Mouse (Mus musculus) heart, postnatal 0 days (tissue): ENCODE data around the gene Pde3a. TPM values are rescaled to one million over a fixed set of nuclear protein-coding genes. Genes with fewer than 3 reads are reported as not detected.

Source experiments
- ATAC-seq: fragments of 200-750 bp; cut with Nextera tagmentation; 2 replicates; pipeline ENCODE4 v1.8.0; 2017; ENCODE audit warnings: low read depth, moderate number of reproducible peaks, moderate library complexity; ENCODE audit not compliant: insufficient read depth
- DNase-seq: peaks from one replicate; pipeline ENCODE4 v3.0.0-alpha.2; 2016; ENCODE audit warnings: low spot score
- H3K27ac ChIP-seq: fragments of 300-500 bp; sonication (generic); 2 replicates; pipeline ENCODE4 v1.5.1; 2014; ENCODE audit warnings: low read depth, mild to moderate bottlenecking
- H3K27me3 ChIP-seq: fragments of 300-500 bp; sonication (generic); 2 replicates; pipeline ENCODE4 v1.6.1; 2014; ENCODE audit warnings: low read length, mixed read lengths; ENCODE audit not compliant: control insufficient read depth, insufficient read depth
- H3K36me3 ChIP-seq: fragments of 300-500 bp; sonication (generic); replicated peaks from 2 replicates; pipeline ENCODE4 v1.6.1; 2014; ENCODE audit warnings: low read length, mixed read lengths; ENCODE audit not compliant: control insufficient read depth, insufficient read depth
- H3K4me1 ChIP-seq: fragments of 300-500 bp; sonication (generic); 2 replicates; pipeline ENCODE4 v1.6.1; 2014; ENCODE audit warnings: antibody characterized with exemption; ENCODE audit not compliant: control insufficient read depth, insufficient read depth
- H3K4me2 ChIP-seq: fragments of 300-500 bp; sonication (generic); 2 replicates; pipeline ENCODE4 v1.6.1; 2014; ENCODE audit warnings: low read depth, mild to moderate bottlenecking, low read length, moderate library complexity
- H3K4me3 ChIP-seq: fragments of 300-500 bp; sonication (generic); 2 replicates; pipeline ENCODE4 v1.5.1; 2014; ENCODE audit warnings: low read depth, low read length
- H3K9ac ChIP-seq: fragments of 300-500 bp; sonication (generic); replicated peaks from 2 replicates; pipeline ENCODE4 v1.6.1; 2014; ENCODE audit warnings: low read depth, low read length, mixed read lengths
- H3K9me3 ChIP-seq: fragments of 300-500 bp; sonication (generic); replicated peaks from 2 replicates; pipeline ENCODE4 v1.6.1; 2016; ENCODE audit warnings: low read length; ENCODE audit not compliant: control insufficient read depth
- CTCF ChIP-seq: IDR thresholded peaks from 2 replicates; pipeline ENCODE4 v1.5.1; 2016; ENCODE audit warnings: antibody characterized with exemption, control low read depth, low read depth
- EP300 ChIP-seq: IDR thresholded peaks from 2 replicates; pipeline ENCODE4 v1.6.1; 2016; ENCODE audit warnings: antibody characterized with exemption, low read depth
- WGBS: fragments of 180-500 bp; shearing (Covaris S2); extraction: QIAGEN DNeasy Blood & Tissue Kit; methylation state at CpG from one replicate; pipeline ENCODE4 v1.1.7; 2014; 5-methylcytosine and 5-hydroxymethylcytosine counted together
- polyA plus RNA-seq: library from polyadenylated mRNA; unstranded; fragments of >200 nt; fragmentation: Nextera tagmentation; extraction: Ambion mirVana; gene quantifications from 2 replicates; pipeline ENCODE4 v1.2.1, GENCODE M21; 2015
- total RNA-seq: library from RNA; depleted of rRNA; stranded (reverse); fragments of >200 nt; gene quantifications from 2 replicates; pipeline ENCODE4 v1.2.3, GENCODE M21; 2014; ENCODE audit warnings: low replicate concordance; rRNA removed

Gene Pde3a
- total RNA-seq = 33.4 and 42.0 TPM in 2 replicates
- polyA plus RNA-seq = 8.2 and 8.3 TPM in 2 replicates

GRCm38 (mm10) chr6:141248691-141249584 is at the start of gene Pde3a:
Pde3a (plus strand) TSS chr6:141249269.
- ATAC-seq (peak; percentile 15; the same call in 1 of the 2 replicates), DNase-seq (no peak)
- TF ChIP-seq EP300 = no peak
- no peak for TF ChIP-seq CTCF
- Histone ChIP-seq H3K9ac (peak within 1 kb of the TSS; percentile 74), H3K4me2 (peak within 1 kb of the TSS; percentile 85), H3K27me3 (no peaks in the 10 kb centered on the region), H3K27ac (peak within 1 kb of the TSS; percentile 82), H3K36me3 (0 out of 2 replicates have a peak, but pooled peaks cover 4% of the 10 kb centered on the region), H3K4me3 (peak within 1 kb of the TSS; percentile 71), H3K4me1 (0 out of 2 replicates have a peak, but pooled peaks cover 7% of the 10 kb centered on the region), H3K9me3 (no peaks in the 10 kb centered on the region)
- 1% methylated on average over 27 of the region's 28 CpGs for WGBS

DNA sequence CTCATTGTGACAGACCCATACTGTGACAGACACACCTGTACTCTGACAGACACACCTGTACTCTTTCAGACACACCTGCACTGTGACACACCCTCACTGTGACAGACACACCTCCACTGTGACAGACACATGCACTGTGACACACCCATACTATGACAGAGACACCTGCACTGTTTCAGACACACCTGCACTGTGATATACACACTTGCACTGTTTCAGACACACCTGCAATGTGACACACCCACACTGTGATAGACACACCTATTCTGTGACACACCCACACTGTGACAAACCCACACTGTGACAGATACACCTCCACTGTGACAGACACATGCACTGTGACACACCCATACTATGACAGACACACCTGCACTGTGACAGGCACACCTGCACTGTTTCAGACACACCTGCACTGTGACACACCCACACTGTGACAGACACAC is 48.9 kb upstream of the Pde3a start:
- H3K36me3 ChIP-seq = no peaks in the 10 kb centered on the region
- H3K27ac ChIP-seq = no peak overlapping the region
- DNase-seq (no peak), ATAC-seq (no peak)
- no peaks in the 10 kb centered on the region for H3K9me3 ChIP-seq
- H3K4me3 ChIP-seq = no peak overlapping the region
- no peak overlapping the region for H3K4me2 ChIP-seq
- no peaks in the 10 kb centered on the region for H3K4me1 ChIP-seq
- TF ChIP-seq CTCF = no peak
- no peak for TF ChIP-seq EP300
- no peak overlapping the region for H3K9ac ChIP-seq
- H3K27me3 ChIP-seq = no peaks in the 10 kb centered on the region

GRCm38 (mm10) chr6:141207531-141207930 is 41.5 kb upstream of the Pde3a start:
- ATAC-seq (no peak), DNase-seq (no peak)
- Histone ChIP-seq H3K4me2 (no peak overlapping the region), H3K27ac (no peak overlapping the region), H3K9ac (no peak overlapping the region), H3K4me1 (no peaks in the 10 kb centered on the region), H3K27me3 (no peaks in the 10 kb centered on the region), H3K4me3 (no peak overlapping the region), H3K36me3 (no peaks in the 10 kb centered on the region), H3K9me3 (no peaks in the 10 kb centered on the region)
- WGBS = 68% methylated on average over 6 of the region's 6 CpGs
- TF ChIP-seq CTCF (no peak), EP300 (no peak)

GRCm38 (mm10) chr6:141208283-141208872 is 40.7 kb upstream of the Pde3a start:
- H3K27ac ChIP-seq = no peak overlapping the region

DNA sequence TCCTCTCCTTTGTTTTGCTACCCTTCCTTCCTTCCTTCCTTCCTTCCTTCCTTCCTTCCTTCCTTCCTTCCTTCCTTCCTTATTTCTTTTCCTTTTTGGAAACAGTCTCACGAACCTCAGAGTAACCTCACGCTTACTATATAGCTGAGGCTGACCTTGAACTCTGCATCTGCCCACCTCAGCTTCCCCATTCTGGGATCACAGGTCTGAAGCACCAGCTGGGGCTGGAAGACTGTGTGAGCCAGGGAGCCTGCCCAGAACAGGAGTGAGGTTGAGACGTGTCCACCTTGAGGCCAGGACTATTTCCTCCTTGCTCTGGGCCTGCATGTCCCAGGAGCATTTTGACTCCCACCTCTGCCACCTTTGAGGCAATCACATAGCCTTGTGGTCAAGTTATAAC is 39.0 kb upstream of the Pde3a start:
- Histone ChIP-seq H3K27me3 (no peaks in the 10 kb centered on the region), H3K9ac (no peak overlapping the region), H3K36me3 (no peaks in the 10 kb centered on the region), H3K4me1 (no peaks in the 10 kb centered on the region), H3K4me3 (no peak overlapping the region), H3K9me3 (no peaks in the 10 kb centered on the region), H3K4me2 (no peak overlapping the region), H3K27ac (no peak overlapping the region)
- TF ChIP-seq CTCF = no peak
- no peak for TF ChIP-seq EP300
- no peak for DNase-seq
- WGBS = 90% methylated on average over 3 of the region's 3 CpGs
- ATAC-seq = no peak

More at GRCm38 (mm10) chr6:141208283-141208872, 40.7 kb upstream of the Pde3a start:
- no peak for DNase-seq
- Histone ChIP-seq H3K27me3 (no peaks in the 10 kb centered on the region), H3K36me3 (no peaks in the 10 kb centered on the region), H3K4me1 (no peaks in the 10 kb centered on the region), H3K9me3 (no peaks in the 10 kb centered on the region), H3K4me3 (no peak overlapping the region), H3K9ac (no peak overlapping the region), H3K4me2 (no peak overlapping the region)
- ATAC-seq = no peak
- TF ChIP-seq EP300 (no peak), CTCF (no peak)
- WGBS = 48% methylated on average over 1 of the region's 1 CpGs
